8 mouse cellular contexts compared by ENCODE assay signal in the genomic region with DNA sequence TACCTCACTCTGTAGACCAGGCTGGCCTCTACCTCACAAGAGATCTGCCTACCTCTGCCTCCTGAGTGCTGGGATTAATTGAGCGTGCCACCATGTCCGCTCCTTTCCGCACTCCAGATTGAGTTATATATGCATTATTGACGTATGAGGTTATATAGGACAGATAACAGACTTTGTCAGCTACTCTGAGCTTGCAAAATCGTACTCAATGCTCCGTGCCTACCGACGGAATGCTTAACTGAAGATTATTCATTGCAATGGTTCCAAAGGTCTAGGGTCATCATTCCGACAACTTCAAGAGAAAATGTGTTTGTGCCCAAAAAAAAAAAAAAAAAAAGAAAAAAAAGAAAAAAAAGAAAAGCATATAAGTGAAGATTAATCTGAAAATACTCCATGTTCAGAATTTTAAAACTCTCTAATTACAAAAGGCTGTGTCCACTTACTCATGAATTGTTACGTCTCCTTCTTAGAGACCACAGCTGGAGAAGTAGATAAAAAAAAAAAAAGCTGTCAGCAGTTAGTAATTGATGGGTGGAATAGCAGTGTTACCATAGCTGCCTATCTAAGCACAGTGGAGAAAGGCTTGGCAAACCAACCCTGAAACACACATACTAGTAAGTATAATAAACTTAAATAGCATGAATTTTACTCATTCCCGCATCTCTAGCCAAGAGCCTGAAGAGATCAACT. TPM values are rescaled to one million over a fixed set of nuclear protein-coding genes. Genes with fewer than 3 reads are reported as not detected.
DNase-seq lines count a peak whose midpoint lies in the region; ATAC-seq and TF ChIP-seq lines count a peak whose summit lies in the region.

No protein-coding gene starts in this region.

- no peaks in the 10 kb centered on the region for H3K9me3 ChIP-seq in megakaryocyte, embryonic 14.5 days
- no peaks in the 10 kb centered on the region for H3K9me3 ChIP-seq in forebrain, embryonic 10.5 days
- no peaks in the 10 kb centered on the region for H3K9me3 ChIP-seq in kidney, embryonic 14.5 days (ENCODE audit: control insufficient read depth, low read length)
- no peaks in the 10 kb centered on the region for H3K9me3 ChIP-seq in midbrain, postnatal 0 days (ENCODE audit: low read length)

- peaks cover 28% of the 10 kb centered on the region for H3K36me3 ChIP-seq in megakaryocyte, embryonic 14.5 days (replicated peaks; ENCODE audit: low read length)
- H3K36me3 ChIP-seq in forebrain, embryonic 10.5 days (replicated peaks), result peaks cover 13% of the 10 kb centered on the region
- H3K36me3 ChIP-seq in kidney, embryonic 14.5 days (ENCODE audit: control insufficient read depth, insufficient read depth, low read length), result 0 out of 2 replicates have a peak, but pooled peaks cover 2% of the 10 kb centered on the region
- no peaks in the 10 kb centered on the region for H3K36me3 ChIP-seq in midbrain, postnatal 0 days (ENCODE audit: insufficient read depth, low read length)

- H3K27me3 ChIP-seq in megakaryocyte, embryonic 14.5 days (replicated peaks), result no peaks in the 10 kb centered on the region
- no peaks in the 10 kb centered on the region for H3K27me3 ChIP-seq in forebrain, embryonic 10.5 days (ENCODE audit: poor library complexity, severe bottlenecking)
- H3K27me3 ChIP-seq in kidney, embryonic 14.5 days (ENCODE audit: control insufficient read depth, insufficient read depth, low read length), result no peaks in the 10 kb centered on the region
- no peaks in the 10 kb centered on the region for H3K27me3 ChIP-seq in midbrain, postnatal 0 days (ENCODE audit: insufficient read depth, low read length)

- ATAC-seq in megakaryocyte, adult 5-6 weeks (ENCODE audit: poor library complexity, severe bottlenecking), result no peak; the same call in 1 of the 2 replicates
- peak; percentile 39 for ATAC-seq in kidney, embryonic 14.5 days (ENCODE audit: low FRiP score, low TSS enrichment)
- peak; percentile 38 for ATAC-seq in midbrain, postnatal 0 days (ENCODE audit: low FRiP score)

- H3K27ac ChIP-seq in forebrain, embryonic 10.5 days, result peak overlapping the region; percentile 97
- H3K27ac ChIP-seq in kidney, embryonic 14.5 days (ENCODE audit: low read depth, low read length), result peak overlapping the region; percentile 98
- peak overlapping the region; percentile 94 for H3K27ac ChIP-seq in midbrain, postnatal 0 days (ENCODE audit: low read depth, low read length)

- H3K4me2 ChIP-seq in kidney, embryonic 14.5 days (replicated peaks; ENCODE audit: low read depth, low read length), result peak overlapping the region; percentile 62
- peak overlapping the region; percentile 59 for H3K4me2 ChIP-seq in midbrain, postnatal 0 days (ENCODE audit: low read depth, low read length, poor library complexity, severe bottlenecking)

- peak overlapping the region; percentile 87 for H3K9ac ChIP-seq in kidney, embryonic 14.5 days (ENCODE audit: low read depth, low read length)
- H3K9ac ChIP-seq in midbrain, postnatal 0 days (replicated peaks; ENCODE audit: low read length, poor library complexity, severe bottlenecking), result peak overlapping the region; percentile 77

- 72% methylated on average over 11 of the region's 11 CpGs for WGBS in forebrain, embryonic 10.5 days
- WGBS in kidney, embryonic 14.5 days, result 60% methylated on average over 11 of the region's 11 CpGs
- 65% methylated on average over 11 of the region's 11 CpGs for WGBS in midbrain, postnatal 0 days

- TF ChIP-seq CTCF in midbrain, postnatal 0 days (IDR thresholded peaks at IDR 0.05), result no peak

- H3K4me1 ChIP-seq in megakaryocyte, embryonic 14.5 days, result peaks cover 36% of the 10 kb centered on the region
- H3K4me1 ChIP-seq in forebrain, embryonic 10.5 days, result peaks cover 17% of the 10 kb centered on the region
- H3K4me1 ChIP-seq in kidney, embryonic 14.5 days (ENCODE audit: control insufficient read depth, insufficient read depth, low read length), result peaks cover 3% of the 10 kb centered on the region; the same call in 1 of the 2 replicates
- H3K4me1 ChIP-seq in midbrain, postnatal 0 days (ENCODE audit: insufficient read depth, low read length), result peaks cover 4% of the 10 kb centered on the region; the same call in 1 of the 2 replicates

- H3K4me3 ChIP-seq in megakaryocyte, embryonic 14.5 days (replicated peaks), result peak overlapping the region; percentile 93
- H3K4me3 ChIP-seq in forebrain, embryonic 10.5 days, result peak overlapping the region; percentile 83
- peak overlapping the region; percentile 84 for H3K4me3 ChIP-seq in kidney, embryonic 14.5 days (ENCODE audit: low read length)
- peak overlapping the region; percentile 62 for H3K4me3 ChIP-seq in midbrain, postnatal 0 days (ENCODE audit: low read depth, low read length)

- no peak for DNase-seq in forebrain, embryonic 10.5 days (ENCODE audit: extremely low spot score, low spot score)
- no peak for DNase-seq in midbrain, postnatal 0 days (ENCODE audit: low spot score)
- DNase-seq in embryo, embryonic 11 days, result no peak
- no peak for DNase-seq in left cerebral cortex, adult 9 months (ENCODE audit: low spot score in 2 of 2)
- DNase-seq in layer of hippocampus, adult 8-10 months (ENCODE audit: low spot score in 2 of 2), result no peak

RNA-seq across cellular contexts. Expression of a gene that starts 1.0 kb away (rescaled TPM):
- 44.4 and 117 TPM in 2 replicates for polyA plus RNA-seq in megakaryocyte, embryonic 14.5 days (2012; ENCODE audit: insufficient read depth, low replicate concordance)
- 53.2 and 56.6 TPM in 2 replicates for total RNA-seq in megakaryocyte, adult 5-6 weeks (2015)
- total RNA-seq in megakaryocyte, adult 5-6 weeks (2017), result 47.2 and 52.2 TPM in 2 replicates
- polyA plus RNA-seq in forebrain, embryonic 10.5 days (2016; fragmentation: Nextera tagmentation; extraction: Ambion mirVana), result 139 and 152 TPM in 2 replicates
- polyA plus RNA-seq in kidney, embryonic 14.5 days (2014; fragmentation: Nextera tagmentation; extraction: Ambion mirVana), result 171 and 182 TPM in 2 replicates
- total RNA-seq in midbrain, postnatal 0 days (2014; rRNA removed), result 25.9 and 44.2 TPM in 2 replicates
- 163 and 165 TPM in 2 replicates for polyA plus RNA-seq in midbrain, postnatal 0 days (2015; fragmentation: Nextera tagmentation; extraction: Ambion mirVana)
- total RNA-seq in layer of hippocampus, adult 8-10 months (2022), result 10 to 100 TPM; 48.1 to 57.2 (median 53.7) TPM

RNA-seq across cellular contexts. Expression of a gene that starts 12.8 kb away (rescaled TPM):
- polyA plus RNA-seq in megakaryocyte, embryonic 14.5 days (2012; ENCODE audit: insufficient read depth, low replicate concordance), result 15.0 and 19.6 TPM in 2 replicates
- total RNA-seq in megakaryocyte, adult 5-6 weeks (2015), result 26.1 and 27.2 TPM in 2 replicates
- 22.2 and 22.6 TPM in 2 replicates for total RNA-seq in megakaryocyte, adult 5-6 weeks (2017)
- 99.7 and 101 TPM in 2 replicates for polyA plus RNA-seq in forebrain, embryonic 10.5 days (2016; fragmentation: Nextera tagmentation; extraction: Ambion mirVana)
- polyA plus RNA-seq in kidney, embryonic 14.5 days (2014; fragmentation: Nextera tagmentation; extraction: Ambion mirVana), result 111 and 112 TPM in 2 replicates
- 24.8 and 28.6 TPM in 2 replicates for total RNA-seq in midbrain, postnatal 0 days (2014; rRNA removed)
- 30.4 and 32.1 TPM in 2 replicates for polyA plus RNA-seq in midbrain, postnatal 0 days (2015; fragmentation: Nextera tagmentation; extraction: Ambion mirVana)
- 10 to 100 TPM; 38.7 to 47.0 (median 42.0) TPM for total RNA-seq in layer of hippocampus, adult 8-10 months (2022)

RNA-seq across cellular contexts. Expression of a gene that starts 32.2 kb away (rescaled TPM):
- polyA plus RNA-seq in megakaryocyte, embryonic 14.5 days (2012; ENCODE audit: insufficient read depth, low replicate concordance), result 9.2 TPM in 1 of 2 replicates, not detected in the other
- total RNA-seq in megakaryocyte, adult 5-6 weeks (2015), result 36.9 and 44.5 TPM in 2 replicates
- total RNA-seq in megakaryocyte, adult 5-6 weeks (2017), result 31.4 and 39.6 TPM in 2 replicates
- 73.4 and 74.5 TPM in 2 replicates for polyA plus RNA-seq in forebrain, embryonic 10.5 days (2016; fragmentation: Nextera tagmentation; extraction: Ambion mirVana)
- polyA plus RNA-seq in kidney, embryonic 14.5 days (2014; fragmentation: Nextera tagmentation; extraction: Ambion mirVana), result 49.7 and 59.4 TPM in 2 replicates
- total RNA-seq in midbrain, postnatal 0 days (2014; rRNA removed), result 0.71 and 2.2 TPM in 2 replicates
- 4.3 and 4.4 TPM in 2 replicates for polyA plus RNA-seq in midbrain, postnatal 0 days (2015; fragmentation: Nextera tagmentation; extraction: Ambion mirVana)
- total RNA-seq in layer of hippocampus, adult 8-10 months (2022), result under 1 TPM in 3 of 4 experiments, not detected in 1; 0.33 to 0.90 (median 0.43) TPM

RNA-seq across cellular contexts. Expression of a gene that starts 42.9 kb away (rescaled TPM):
- 3.9 TPM in 1 of 2 replicates, not detected in the other for polyA plus RNA-seq in megakaryocyte, embryonic 14.5 days (2012; ENCODE audit: insufficient read depth, low replicate concordance)
- 133 and 142 TPM in 2 replicates for total RNA-seq in megakaryocyte, adult 5-6 weeks (2015)
- total RNA-seq in megakaryocyte, adult 5-6 weeks (2017), result 188 and 197 TPM in 2 replicates
- polyA plus RNA-seq in forebrain, embryonic 10.5 days (2016; fragmentation: Nextera tagmentation; extraction: Ambion mirVana), result 495 and 524 TPM in 2 replicates
- polyA plus RNA-seq in kidney, embryonic 14.5 days (2014; fragmentation: Nextera tagmentation; extraction: Ambion mirVana), result 289 and 315 TPM in 2 replicates
- 12.7 and 22.5 TPM in 2 replicates for total RNA-seq in midbrain, postnatal 0 days (2014; rRNA removed)
- polyA plus RNA-seq in midbrain, postnatal 0 days (2015; fragmentation: Nextera tagmentation; extraction: Ambion mirVana), result 11.5 and 11.7 TPM in 2 replicates
- total RNA-seq in layer of hippocampus, adult 8-10 months (2022), result 1 to 10 TPM in 1 of 4 experiments, under 1 TPM in 3; 0.34 to 1.2 (median 0.40) TPM
